In the genomic region with DNA sequence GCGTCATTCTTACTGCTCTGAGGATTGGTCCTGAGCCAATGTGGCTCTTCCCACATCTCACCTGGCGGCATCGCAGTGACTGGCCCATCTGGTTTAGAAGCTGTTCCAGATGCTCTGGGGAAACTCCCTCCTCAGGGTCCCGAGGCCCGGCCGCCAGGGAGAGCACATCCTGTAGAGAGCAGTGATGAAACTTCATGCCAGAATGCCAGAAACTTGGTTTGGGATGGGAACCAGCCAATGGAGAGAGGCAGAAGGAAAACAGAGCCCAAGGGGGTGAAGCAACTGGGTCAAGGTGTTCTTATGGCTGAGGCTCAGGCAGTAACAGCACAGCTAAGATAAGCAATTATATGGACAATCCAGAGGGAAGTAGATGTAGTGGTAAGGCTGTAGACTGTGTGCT, we compare ENCODE assay signal across 26 mouse cellular contexts.
DNase-seq lines count a peak whose midpoint lies in the region; ATAC-seq and TF ChIP-seq lines count a peak whose summit lies in the region.
"Had no signal": no experiment of that assay in that cellular context is flagged by ENCODE, and none has a peak within 500 bp of the region (broad histone marks: within the 10 kb centered on the region; RNA-seq: fewer than 3 reads in every experiment).

No protein-coding gene starts in this region.

- no peaks in the 10 kb centered on the region for H3K27me3 ChIP-seq in heart, adult 2 months (ENCODE audit: control insufficient read depth, insufficient read depth, low read length)
- no peaks in the 10 kb centered on the region for H3K27me3 ChIP-seq in midbrain, embryonic 11.5 days (ENCODE audit: control insufficient read depth, insufficient read depth, low read length)
- no peaks in the 10 kb centered on the region for H3K27me3 ChIP-seq in midbrain, postnatal 0 days (ENCODE audit: insufficient read depth, low read length)
- H3K27me3 ChIP-seq: CH12.LX; embryonic facial prominence, embryonic 12.5 days; forebrain, embryonic 12.5 days; Patski had no signal

- TF ChIP-seq EP300 in heart, adult 2 months (IDR thresholded peaks at IDR 0.05; ENCODE audit: insufficient read depth, low read depth, low read length) = no peak

- H3K9me3 ChIP-seq in midbrain, embryonic 11.5 days (ENCODE audit: control insufficient read depth, low read length) = no peaks in the 10 kb centered on the region
- H3K9me3 ChIP-seq in midbrain, postnatal 0 days (ENCODE audit: low read length) = no peaks in the 10 kb centered on the region
- H3K9me3 ChIP-seq: embryonic facial prominence, embryonic 10.5 days; embryonic facial prominence, embryonic 12.5 days; forebrain, embryonic 10.5 days; forebrain, embryonic 12.5 days; G1E had no signal

- H3K9ac ChIP-seq in heart, adult 2 months (ENCODE audit: low read depth, low read length) = no peak overlapping the region
- no peak overlapping the region for H3K9ac ChIP-seq in midbrain, embryonic 11.5 days (ENCODE audit: low read length)
- H3K9ac ChIP-seq in midbrain, postnatal 0 days (replicated peaks; ENCODE audit: low read length, poor library complexity, severe bottlenecking) = no peak overlapping the region
- H3K9ac ChIP-seq: embryonic facial prominence, embryonic 12.5 days; forebrain, embryonic 12.5 days had no signal

- 71% methylated on average over 6 of the region's 6 CpGs for WGBS in heart, adult 2 months
- WGBS in midbrain, embryonic 11.5 days = 97% methylated on average over 6 of the region's 6 CpGs
- WGBS in midbrain, postnatal 0 days = 95% methylated on average over 6 of the region's 6 CpGs

- TF ChIP-seq POLR2A in heart, adult 2 months (IDR thresholded peaks at IDR 0.05; ENCODE audit: insufficient read depth, low read depth, low read length) = no peak

- TF ChIP-seq CTCF in heart, adult 2 months (IDR thresholded peaks at IDR 0.05) = no peak
- TF ChIP-seq CTCF in midbrain, postnatal 0 days (IDR thresholded peaks at IDR 0.05) = no peak

- H3K36me3 ChIP-seq in heart, adult 2 months (ENCODE audit: control insufficient read depth, insufficient read depth, low read length) = peaks cover 10% of the 10 kb centered on the region
- H3K36me3 ChIP-seq in midbrain, embryonic 11.5 days (ENCODE audit: control insufficient read depth, insufficient read depth, low read length) = peaks cover 48% of the 10 kb centered on the region
- H3K36me3 ChIP-seq in midbrain, postnatal 0 days (ENCODE audit: insufficient read depth, low read length) = peaks cover 70% of the 10 kb centered on the region

- no peak overlapping the region for H3K4me2 ChIP-seq in midbrain, embryonic 11.5 days
- H3K4me2 ChIP-seq in midbrain, postnatal 0 days (ENCODE audit: low read depth, low read length, poor library complexity, severe bottlenecking) = no peak overlapping the region
- H3K4me2 ChIP-seq: embryonic facial prominence, embryonic 12.5 days; forebrain, embryonic 12.5 days had no signal

- peak; percentile 71 for DNase-seq in heart, adult 11 months
- no peak for DNase-seq in heart, adult 2 months
- DNase-seq in midbrain, embryonic 11.5 days (ENCODE audit: low spot score, missing footprints) = peak; percentile 12
- no peak for DNase-seq in midbrain, postnatal 0 days (ENCODE audit: low spot score)
- DNase-seq in fat pad, adult 2 months (ENCODE audit: extremely low read depth, low read depth, low spot score) = peak; percentile 68
- no peak for DNase-seq in frontal cortex, postnatal 14 days (ENCODE audit: low spot score in 2 of 2)
- DNase-seq: adrenal gland, adult 8-10 months; adrenal gland, postnatal 14 days; adrenal gland, postnatal 36 days; B cell, adult 2 months; cerebellum, adult 11-12 months; cerebellum, adult 2 months; cerebellum, adult 9-10 months; cerebellum, postnatal 10 days; cerebellum, postnatal 25 days had no signal

- no peak overlapping the region for H3K27ac ChIP-seq in heart, adult 2 months
- no peak overlapping the region for H3K27ac ChIP-seq in midbrain, embryonic 11.5 days (ENCODE audit: low read depth, low read length)
- H3K27ac ChIP-seq in midbrain, postnatal 0 days (ENCODE audit: low read depth, low read length) = no peak overlapping the region
- H3K27ac ChIP-seq: embryonic facial prominence, embryonic 10.5 days; embryonic facial prominence, embryonic 12.5 days; forebrain, embryonic 10.5 days; forebrain, embryonic 12.5 days had no signal

- no peak overlapping the region for H3K4me3 ChIP-seq in heart, adult 2 months
- no peak overlapping the region for H3K4me3 ChIP-seq in midbrain, embryonic 11.5 days (ENCODE audit: low read depth, low read length)
- no peak overlapping the region for H3K4me3 ChIP-seq in midbrain, postnatal 0 days (ENCODE audit: low read depth, low read length)
- H3K4me3 ChIP-seq: embryonic facial prominence, embryonic 10.5 days; embryonic facial prominence, embryonic 12.5 days; forebrain, embryonic 10.5 days; forebrain, embryonic 12.5 days had no signal

- peaks cover 9% of the 10 kb centered on the region for H3K4me1 ChIP-seq in heart, adult 2 months (ENCODE audit: control insufficient read depth, insufficient read depth, low read length)
- H3K4me1 ChIP-seq in midbrain, embryonic 11.5 days (ENCODE audit: control insufficient read depth, insufficient read depth, low read length) = no peaks in the 10 kb centered on the region
- no peaks in the 10 kb centered on the region for H3K4me1 ChIP-seq in midbrain, postnatal 0 days (ENCODE audit: insufficient read depth, low read length)
- H3K4me1 ChIP-seq: embryonic facial prominence, embryonic 10.5 days; embryonic facial prominence, embryonic 12.5 days; forebrain, embryonic 10.5 days; forebrain, embryonic 12.5 days had no signal

- no peak for ATAC-seq in midbrain, embryonic 11.5 days (ENCODE audit: low FRiP score)
- ATAC-seq in midbrain, postnatal 0 days (ENCODE audit: low FRiP score) = no peak
- ATAC-seq: activated CD4-positive, CD25-positive, alpha-beta regulatory T cell, adult 4 months; CD4-positive, CD25-positive, alpha-beta regulatory T cell, adult 4 months; forebrain, embryonic 14.5 days; forebrain, embryonic 16.5 days; Patski had no signal

- intact Hi-C loops in heart, adult 2 months (cut with DNase I) = no loop called here

- no peaks in the 10 kb centered on the region for H3K79me2 ChIP-seq in heart, adult 2 months (replicated peaks; ENCODE audit: control insufficient read depth, insufficient read depth, low read length)

Comparison
In these comparisons a context has a peak if more than half of its experiments do, and no peak if none do; other contexts are left out.
1. DNase-seq: peak in heart, adult 11 months (single experiment), midbrain, embryonic 11.5 days (single experiment) and fat pad, adult 2 months (single experiment); none in heart, adult 2 months (0 of 2), midbrain, postnatal 0 days (single experiment) and frontal cortex, postnatal 14 days (0 of 2).